Mouse (Mus musculus) G1E (cell line): ENCODE results near the gene Slc51a.

ENCODE experiments used
- CTCF ChIP-seq: IDR thresholded peaks from 2 replicates; pipeline ENCODE4 v1.5.1; 2012; ENCODE audit warnings: low read depth, low read length, inconsistent platforms, mixed read lengths
- GATA1 ChIP-seq: IDR thresholded peaks from 2 replicates; pipeline ENCODE4 v1.6.1; 2012; ENCODE audit warnings: borderline replicate concordance, low read length, inconsistent platforms, mixed read lengths
- GATA2 ChIP-seq: IDR thresholded peaks from 2 replicates; pipeline ENCODE4 v1.6.1; 2012; ENCODE audit warnings: low read depth, low read length, inconsistent platforms, borderline replicate concordance
- POLR2AphosphoS5 ChIP-seq: IDR thresholded peaks from 2 replicates; pipeline ENCODE4 v1.6.1; 2012; ENCODE audit warnings: low read depth, low read length, inconsistent platforms; ENCODE audit not compliant: insufficient replicate concordance
- TAL1 ChIP-seq: conservative IDR thresholded peaks from 2 replicates; pipeline ENCODE4 v1.6.1; 2012; ENCODE audit warnings: low read depth, low read length, inconsistent platforms, mixed read lengths

- no peak for TF ChIP-seq CTCF
- TF ChIP-seq GATA1 = no peak
- no peak for TF ChIP-seq POLR2AphosphoS5
- TF ChIP-seq TAL1 = no peak
- no peak for TF ChIP-seq GATA2
Observed at GRCm38 (mm10) chr16:32508035-32508434, 20.4 kb upstream of the Slc51a start.
